Mouse (Mus musculus): Measurements from ENCODE around the gene Grin2a. TPM values are rescaled to one million over a fixed set of nuclear protein-coding genes. Genes with fewer than 3 reads are reported as not detected.

Gene Grin2a
- polyA plus RNA-seq, 1 experiment: 0.05 TPM

GRCm38 (mm10) chr16:9697141-9697540, 298.2 kb downstream of the Grin2a start:
- Histone ChIP-seq H3K36me3 (ENCODE audit: control insufficient read depth, insufficient read depth, low read length) (no peaks in the 10 kb centered on the region), H3K27me3 (ENCODE audit: control insufficient read depth, insufficient read depth, low read length) (no peaks in the 10 kb centered on the region), H3K4me3 (ENCODE audit: control insufficient read depth, insufficient read depth, low read length) (no peak overlapping the region), H3K4me1 (replicated peaks; ENCODE audit: control insufficient read depth, insufficient read depth, low read length) (no peaks in the 10 kb centered on the region), H3K27ac (ENCODE audit: control insufficient read depth, insufficient read depth, low read length) (no peak overlapping the region)
- no peak for TF ChIP-seq CTCF (IDR thresholded peaks at IDR 0.05; ENCODE audit: borderline replicate concordance, control insufficient read depth, extremely low read depth, insufficient read depth, low read length, poor library complexity)
- TF ChIP-seq POLR2A (IDR thresholded peaks at IDR 0.05; ENCODE audit: control insufficient read depth, extremely low read depth, insufficient read depth, low read length, poor library complexity): no peak
- no peak for DNase-seq
- 70% methylated on average over 2 of the region's 2 CpGs for WGBS

- H3K4me3 ChIP-seq (ENCODE audit: control insufficient read depth, insufficient read depth, low read length): no peak overlapping the region
- WGBS: 72% methylated on average over 4 of the region's 4 CpGs
- H3K36me3 ChIP-seq (ENCODE audit: control insufficient read depth, insufficient read depth, low read length): no peaks in the 10 kb centered on the region
- TF ChIP-seq POLR2A (IDR thresholded peaks at IDR 0.05; ENCODE audit: control insufficient read depth, extremely low read depth, insufficient read depth, low read length, poor library complexity) (no peak), CTCF (IDR thresholded peaks at IDR 0.05; ENCODE audit: borderline replicate concordance, control insufficient read depth, extremely low read depth, insufficient read depth, low read length, poor library complexity) (no peak)
- no peak for DNase-seq
- H3K27me3 ChIP-seq (ENCODE audit: control insufficient read depth, insufficient read depth, low read length): no peaks in the 10 kb centered on the region
- H3K4me1 ChIP-seq (replicated peaks; ENCODE audit: control insufficient read depth, insufficient read depth, low read length): no peaks in the 10 kb centered on the region
- H3K27ac ChIP-seq (ENCODE audit: control insufficient read depth, insufficient read depth, low read length): no peak overlapping the region
These were observed 301.3 kb downstream of the Grin2a start for GRCm38 (mm10) chr16:9694081-9694480.

GRCm38 (mm10) chr16:9688523-9689140, 306.7 kb downstream of the Grin2a start:
- 36% methylated on average over 1 of the region's 1 CpGs for WGBS
- no peak for DNase-seq
- H3K36me3 ChIP-seq (ENCODE audit: control insufficient read depth, insufficient read depth, low read length): no peaks in the 10 kb centered on the region
- TF ChIP-seq CTCF (IDR thresholded peaks at IDR 0.05; ENCODE audit: borderline replicate concordance, control insufficient read depth, extremely low read depth, insufficient read depth, low read length, poor library complexity): no peak
- no peak for TF ChIP-seq POLR2A (IDR thresholded peaks at IDR 0.05; ENCODE audit: control insufficient read depth, extremely low read depth, insufficient read depth, low read length, poor library complexity)
- H3K4me3 ChIP-seq (ENCODE audit: control insufficient read depth, insufficient read depth, low read length): no peak overlapping the region
- H3K4me1 ChIP-seq (replicated peaks; ENCODE audit: control insufficient read depth, insufficient read depth, low read length): no peaks in the 10 kb centered on the region
- no peaks in the 10 kb centered on the region for H3K27me3 ChIP-seq (ENCODE audit: control insufficient read depth, insufficient read depth, low read length)
- no peak overlapping the region for H3K27ac ChIP-seq (ENCODE audit: control insufficient read depth, insufficient read depth, low read length)

- no peak overlapping the region for H3K4me3 ChIP-seq (ENCODE audit: control insufficient read depth, insufficient read depth, low read length)
- WGBS: 97% methylated on average over 4 of the region's 4 CpGs
- no peaks in the 10 kb centered on the region for H3K4me1 ChIP-seq (replicated peaks; ENCODE audit: control insufficient read depth, insufficient read depth, low read length)
- no peaks in the 10 kb centered on the region for H3K36me3 ChIP-seq (ENCODE audit: control insufficient read depth, insufficient read depth, low read length)
- H3K27ac ChIP-seq (ENCODE audit: control insufficient read depth, insufficient read depth, low read length): no peak overlapping the region
- DNase-seq: no peak
- no peaks in the 10 kb centered on the region for H3K27me3 ChIP-seq (ENCODE audit: control insufficient read depth, insufficient read depth, low read length)
- TF ChIP-seq CTCF (IDR thresholded peaks at IDR 0.05; ENCODE audit: borderline replicate concordance, control insufficient read depth, extremely low read depth, insufficient read depth, low read length, poor library complexity): no peak
- no peak for TF ChIP-seq POLR2A (IDR thresholded peaks at IDR 0.05; ENCODE audit: control insufficient read depth, extremely low read depth, insufficient read depth, low read length, poor library complexity)
These were observed 314.8 kb downstream of the Grin2a start for GRCm38 (mm10) chr16:9680572-9680971.

GRCm38 (mm10) chr16:9679994-9680393, 315.4 kb downstream of the Grin2a start:
- WGBS: 86% methylated on average over 5 of the region's 5 CpGs

GRCm38 (mm10) chr16:9678750-9679149, 316.6 kb downstream of the Grin2a start:
- Histone ChIP-seq H3K4me1 (replicated peaks; ENCODE audit: control insufficient read depth, insufficient read depth, low read length) (no peaks in the 10 kb centered on the region), H3K4me3 (ENCODE audit: control insufficient read depth, insufficient read depth, low read length) (no peak overlapping the region), H3K36me3 (ENCODE audit: control insufficient read depth, insufficient read depth, low read length) (no peaks in the 10 kb centered on the region), H3K27ac (ENCODE audit: control insufficient read depth, insufficient read depth, low read length) (no peak overlapping the region), H3K27me3 (ENCODE audit: control insufficient read depth, insufficient read depth, low read length) (no peaks in the 10 kb centered on the region)
- WGBS: 89% methylated on average over 7 of the region's 7 CpGs
- DNase-seq: no peak
- TF ChIP-seq CTCF (IDR thresholded peaks at IDR 0.05; ENCODE audit: borderline replicate concordance, control insufficient read depth, extremely low read depth, insufficient read depth, low read length, poor library complexity): no peak
- TF ChIP-seq POLR2A (IDR thresholded peaks at IDR 0.05; ENCODE audit: control insufficient read depth, extremely low read depth, insufficient read depth, low read length, poor library complexity): no peak

More at GRCm38 (mm10) chr16:9679994-9680393, 315.4 kb downstream of the Grin2a start:
- TF ChIP-seq POLR2A (IDR thresholded peaks at IDR 0.05; ENCODE audit: control insufficient read depth, extremely low read depth, insufficient read depth, low read length, poor library complexity) (no peak), CTCF (IDR thresholded peaks at IDR 0.05; ENCODE audit: borderline replicate concordance, control insufficient read depth, extremely low read depth, insufficient read depth, low read length, poor library complexity) (no peak)
- DNase-seq: no peak
- H3K27me3 ChIP-seq (ENCODE audit: control insufficient read depth, insufficient read depth, low read length): no peaks in the 10 kb centered on the region
- no peaks in the 10 kb centered on the region for H3K4me1 ChIP-seq (replicated peaks; ENCODE audit: control insufficient read depth, insufficient read depth, low read length)
- H3K27ac ChIP-seq (ENCODE audit: control insufficient read depth, insufficient read depth, low read length): no peak overlapping the region
- H3K36me3 ChIP-seq (ENCODE audit: control insufficient read depth, insufficient read depth, low read length): no peaks in the 10 kb centered on the region
- no peak overlapping the region for H3K4me3 ChIP-seq (ENCODE audit: control insufficient read depth, insufficient read depth, low read length)

- DNase-seq: no peak
- no peak overlapping the region for H3K4me3 ChIP-seq (ENCODE audit: control insufficient read depth, insufficient read depth, low read length)
- H3K27me3 ChIP-seq (ENCODE audit: control insufficient read depth, insufficient read depth, low read length): no peaks in the 10 kb centered on the region
- 85% methylated on average over 2 of the region's 2 CpGs for WGBS
- no peak overlapping the region for H3K27ac ChIP-seq (ENCODE audit: control insufficient read depth, insufficient read depth, low read length)
- H3K36me3 ChIP-seq (ENCODE audit: control insufficient read depth, insufficient read depth, low read length): no peaks in the 10 kb centered on the region
- no peaks in the 10 kb centered on the region for H3K4me1 ChIP-seq (replicated peaks; ENCODE audit: control insufficient read depth, insufficient read depth, low read length)
- TF ChIP-seq CTCF (IDR thresholded peaks at IDR 0.05; ENCODE audit: borderline replicate concordance, control insufficient read depth, extremely low read depth, insufficient read depth, low read length, poor library complexity): no peak
- no peak for TF ChIP-seq POLR2A (IDR thresholded peaks at IDR 0.05; ENCODE audit: control insufficient read depth, extremely low read depth, insufficient read depth, low read length, poor library complexity)
These were observed 323.0 kb downstream of the Grin2a start for GRCm38 (mm10) chr16:9672390-9672789.
